Mouse (Mus musculus) cerebral cortex, adult 2 months (tissue): ENCODE measurements around the gene Ccdc171.

ENCODE experiments used
- WGBS: fragments of 180-500 bp; shearing (Covaris S2); methylation state at CpG from one replicate; pipeline ENCODE4 v1.1.7; 2018; 5-methylcytosine and 5-hydroxymethylcytosine counted together

Gene Ccdc171

GRCm38 (mm10) chr4:83797976-83798375, 272.6 kb downstream of the Ccdc171 start:
- WGBS, result 81% methylated on average over 14 of the region's 14 CpGs

GRCm38 (mm10) chr4:83798674-83799430, 273.5 kb downstream of the Ccdc171 start:
- WGBS, result 86% methylated on average over 21 of the region's 21 CpGs

GRCm38 (mm10) chr4:83800402-83800801, 275.1 kb downstream of the Ccdc171 start:
- WGBS, result 73% methylated on average over 3 of the region's 3 CpGs

GRCm38 (mm10) chr4:83816925-83817324, 291.6 kb downstream of the Ccdc171 start:
- 85% methylated on average over 4 of the region's 4 CpGs for WGBS

- 80% methylated on average over 4 of the region's 4 CpGs for WGBS
Measured at GRCm38 (mm10) chr4:83829718-83830459, 304.5 kb downstream of the Ccdc171 start.

GRCm38 (mm10) chr4:83830891-83831880, 305.8 kb downstream of the Ccdc171 start:
- WGBS, result 51% methylated on average over 13 of the region's 13 CpGs

GRCm38 (mm10) chr4:83839077-83839476, 313.7 kb downstream of the Ccdc171 start:
- WGBS, result 62% methylated on average over 2 of the region's 2 CpGs

- WGBS, result 88% methylated on average over 7 of the region's 7 CpGs
Measured at GRCm38 (mm10) chr4:83846304-83846703, 321.0 kb downstream of the Ccdc171 start.

- 95% methylated on average over 5 of the region's 5 CpGs for WGBS
Measured at GRCm38 (mm10) chr4:83853885-83854284, 328.5 kb downstream of the Ccdc171 start.

- 64% methylated on average over 3 of the region's 3 CpGs for WGBS
Measured at GRCm38 (mm10) chr4:83861706-83862105, 336.4 kb downstream of the Ccdc171 start.

GRCm38 (mm10) chr4:83862295-83862694, 336.9 kb downstream of the Ccdc171 start:
- WGBS, result 88% methylated on average over 7 of the region's 7 CpGs

- 59% methylated on average over 7 of the region's 7 CpGs for WGBS
Measured at GRCm38 (mm10) chr4:83876600-83876999, 351.3 kb downstream of the Ccdc171 start.

- 73% methylated on average over 8 of the region's 8 CpGs for WGBS
Measured at GRCm38 (mm10) chr4:83878236-83878635, 352.9 kb downstream of the Ccdc171 start.

- 44% methylated on average over 13 of the region's 13 CpGs for WGBS
Measured at GRCm38 (mm10) chr4:83888459-83889054, 363.2 kb downstream of the Ccdc171 start.

- WGBS, result 66% methylated on average over 9 of the region's 9 CpGs
Measured at GRCm38 (mm10) chr4:83902081-83902645, 376.8 kb downstream of the Ccdc171 start.
